Mouse (Mus musculus) bone marrow macrophage, adult 2 months (primary cell): ENCODE measurements around the gene Adgrl2.

ENCODE experiments used
- CTCF ChIP-seq: IDR thresholded peaks from 2 replicates; pipeline ENCODE4 v1.5.1; 2012; ENCODE audit warnings: low read depth, mild to moderate bottlenecking, low read length, moderate library complexity
- POLR2A ChIP-seq: IDR thresholded peaks from 2 replicates; pipeline ENCODE4 v1.6.1; 2012; ENCODE audit warnings: mild to moderate bottlenecking, low read depth, low read length, borderline replicate concordance

DNA sequence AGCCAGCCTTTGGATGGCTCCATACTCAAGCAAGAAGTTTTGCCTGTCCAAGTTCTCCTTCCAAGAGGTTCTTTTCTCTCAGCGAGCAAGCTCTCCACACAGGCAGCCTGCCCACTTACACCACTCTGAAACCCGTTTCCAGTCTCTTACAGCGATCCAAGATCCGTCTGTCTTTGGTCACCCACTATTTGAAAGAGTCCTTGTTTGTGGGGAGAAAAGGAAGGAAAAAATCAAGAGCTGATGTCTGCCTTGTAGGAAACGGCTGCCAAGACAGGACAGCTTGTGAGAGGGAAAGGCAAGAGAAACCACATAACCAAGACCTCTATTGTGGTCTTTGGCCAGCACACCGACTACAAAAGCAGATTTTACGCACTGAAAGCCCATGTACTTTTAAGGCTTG lies 33.5 kb downstream of the Adgrl2 start:
- TF ChIP-seq CTCF, result no peak
- no peak for TF ChIP-seq POLR2A
